Mouse (Mus musculus) effector memory CD4-positive, alpha-beta T cell, adult 5 months (primary cell): ENCODE measurements around the gene Gm10096. TPM values are rescaled to one million over a fixed set of nuclear protein-coding genes. Genes with fewer than 3 reads are reported as not detected.

Source experiments
- polyA plus RNA-seq: library from polyadenylated mRNA; unstranded; fragments of 100-300 nt; shearing (Covaris generic); gene quantifications from one replicate; pipeline ENCODE4 v1.2.1, GENCODE M21; 2017

The Gm10096 gene
- not detected for polyA plus RNA-seq

GRCm38 (mm10) chrX:28954602-28955001, at the start of gene Gm10096:
Gm10096 (minus strand) TSS chrX:28954702.

